Mouse (Mus musculus) lung, adult 2 months (tissue): ENCODE measurements around the gene Agtpbp1.

ENCODE experiments used
- CTCF ChIP-seq: fragments of 200-500 bp; IDR thresholded peaks from 2 replicates; pipeline ENCODE4 v1.5.1; 2011; ENCODE audit warnings: mild to moderate bottlenecking, low read length, control low read depth; ENCODE audit not compliant: insufficient read depth
- POLR2A ChIP-seq: fragments of 200-500 bp; IDR thresholded peaks from 2 replicates; pipeline ENCODE4 v1.6.1; 2011; ENCODE audit warnings: low read depth, mild to moderate bottlenecking, control low read depth, low read length, borderline replicate concordance; ENCODE audit errors: extremely low read depth

- TF ChIP-seq CTCF (no peak), POLR2A (no peak)
Observed at GRCm38 (mm10) chr13:59540030-59540429, 45.0 kb downstream of the Agtpbp1 start.
